ENCODE assay signal across 12 mouse cellular contexts in the genomic region with DNA sequence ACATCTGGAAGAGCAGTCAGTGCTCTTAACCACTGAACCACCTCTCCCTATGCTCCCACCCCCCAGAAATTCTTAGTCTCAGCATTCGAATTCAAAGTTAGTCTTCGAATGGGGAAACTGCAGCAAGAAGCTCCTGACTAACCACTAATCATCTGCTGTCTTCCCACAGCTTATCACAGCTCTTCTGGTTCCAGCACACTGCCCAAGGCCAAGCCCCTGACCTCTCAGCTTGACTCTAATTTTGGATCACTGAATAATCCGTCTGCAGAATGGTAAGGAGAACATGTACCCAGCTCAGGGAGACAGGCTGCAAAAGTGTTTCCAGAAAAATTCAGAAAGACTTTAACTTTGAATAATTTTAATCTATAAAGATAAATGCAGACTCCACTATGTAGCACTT.
"Had no signal": no experiment of that assay in that cellular context is flagged by ENCODE, and none has a peak within 500 bp of the region (broad histone marks: within the 10 kb centered on the region; RNA-seq: fewer than 3 reads in every experiment).

No protein-coding gene starts in this region.

- DNase-seq: kidney, adult 9 months; kidney, postnatal 4 days; left cerebral cortex, postnatal 4 days; lung, adult 18-20 months; thymus, adult 2 months; thymus, postnatal 25 days had no signal

- H3K4me3 ChIP-seq: layer of hippocampus, adult 2 months; limb, embryonic 13.5 days; midbrain, embryonic 13.5 days had no signal

- H3K27me3 ChIP-seq: limb, embryonic 13.5 days; midbrain, embryonic 13.5 days had no signal

- H3K4me1 ChIP-seq: limb, embryonic 13.5 days; midbrain, embryonic 13.5 days had no signal

- H3K9me3 ChIP-seq: limb, embryonic 13.5 days; midbrain, embryonic 13.5 days had no signal

- H3K4me2 ChIP-seq: limb, embryonic 13.5 days; midbrain, embryonic 13.5 days had no signal

- ATAC-seq: midbrain, embryonic 13.5 days had no signal

- H3K9ac ChIP-seq: limb, embryonic 13.5 days; liver, embryonic 14.5 days; midbrain, embryonic 13.5 days had no signal

- H3K36me3 ChIP-seq: limb, embryonic 13.5 days; midbrain, embryonic 13.5 days had no signal

- H3K27ac ChIP-seq: kidney, postnatal 0 days; layer of hippocampus, adult 2 months; limb, embryonic 13.5 days; liver, embryonic 14.5 days; midbrain, embryonic 13.5 days; stomach, postnatal 0 days had no signal
